Mouse (Mus musculus) frontal cortex, postnatal 10 days (tissue): Measurements from ENCODE around the gene Rhbdl1.
A peak's percentile ranks its signal among the peaks of the same experiment; 100 is the strongest.

Experiments used
- DNase-seq, 2 experiments: peaks; one replicate each; pipeline ENCODE4 v3.0.0; 2022; ENCODE audit warnings: low spot score in 2 of 2, mixed read lengths in 1 of 2

Rhbdl1 gene

DNA sequence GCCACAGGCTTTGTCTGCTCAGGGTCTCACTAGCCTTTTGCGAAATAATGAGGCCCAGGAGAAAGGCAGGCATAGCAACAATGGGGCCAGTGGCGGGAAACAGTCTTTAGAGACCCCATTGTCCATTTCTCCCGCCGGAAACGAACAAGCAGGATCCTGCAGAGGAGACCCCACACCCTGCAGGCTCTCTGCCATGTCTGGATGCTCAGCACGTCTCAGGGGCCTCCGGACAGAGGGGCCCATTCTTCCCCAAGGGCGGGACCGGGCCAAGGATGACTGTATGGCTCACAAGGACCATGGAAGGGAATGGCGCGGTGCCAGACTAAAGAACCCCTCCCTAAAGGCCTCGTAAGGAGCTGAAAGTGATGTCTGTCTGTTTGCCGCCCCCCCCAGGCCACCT, 42.9 kb downstream of the Rhbdl1 start:
- DNase-seq: no peak

GRCm38 (mm10) chr17:25792615-25793014, 44.5 kb downstream of the Rhbdl1 start, which contains the start of gene Fam173a:
TSS of gene Fam173a (minus strand) at chr17:25792901.
- peak; percentile 76 to 79 for DNase-seq

GRCm38 (mm10) chr17:25791843-25792527, 45.1 kb downstream of the Rhbdl1 start:
- peak; percentile 72 to 83 for DNase-seq

DNA sequence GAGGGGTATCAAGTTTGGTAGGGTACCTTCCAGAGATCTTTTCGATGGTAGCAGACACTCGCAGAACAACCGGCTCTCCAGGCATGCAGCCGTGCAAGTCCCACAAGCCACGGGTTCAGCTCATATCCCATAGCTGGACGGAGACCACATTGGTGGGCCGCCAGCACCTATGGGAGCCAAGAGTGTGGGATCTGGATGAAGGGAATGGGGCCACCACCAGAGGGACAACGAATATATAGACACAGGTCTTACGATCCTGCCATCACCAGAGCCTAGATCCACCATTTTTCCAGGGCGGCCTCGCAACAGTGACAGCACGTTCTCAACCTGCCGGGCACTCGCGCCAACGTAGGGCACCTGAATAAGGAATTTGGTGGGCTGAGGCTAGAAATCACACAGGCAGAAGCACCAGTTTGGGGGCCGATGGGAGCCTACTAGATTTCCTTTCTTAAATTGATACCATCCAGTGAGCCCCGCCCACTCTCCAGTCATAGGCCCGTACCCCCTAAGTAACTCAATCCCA, 45.7 kb downstream of the Rhbdl1 start:
- no peak for DNase-seq

DNA sequence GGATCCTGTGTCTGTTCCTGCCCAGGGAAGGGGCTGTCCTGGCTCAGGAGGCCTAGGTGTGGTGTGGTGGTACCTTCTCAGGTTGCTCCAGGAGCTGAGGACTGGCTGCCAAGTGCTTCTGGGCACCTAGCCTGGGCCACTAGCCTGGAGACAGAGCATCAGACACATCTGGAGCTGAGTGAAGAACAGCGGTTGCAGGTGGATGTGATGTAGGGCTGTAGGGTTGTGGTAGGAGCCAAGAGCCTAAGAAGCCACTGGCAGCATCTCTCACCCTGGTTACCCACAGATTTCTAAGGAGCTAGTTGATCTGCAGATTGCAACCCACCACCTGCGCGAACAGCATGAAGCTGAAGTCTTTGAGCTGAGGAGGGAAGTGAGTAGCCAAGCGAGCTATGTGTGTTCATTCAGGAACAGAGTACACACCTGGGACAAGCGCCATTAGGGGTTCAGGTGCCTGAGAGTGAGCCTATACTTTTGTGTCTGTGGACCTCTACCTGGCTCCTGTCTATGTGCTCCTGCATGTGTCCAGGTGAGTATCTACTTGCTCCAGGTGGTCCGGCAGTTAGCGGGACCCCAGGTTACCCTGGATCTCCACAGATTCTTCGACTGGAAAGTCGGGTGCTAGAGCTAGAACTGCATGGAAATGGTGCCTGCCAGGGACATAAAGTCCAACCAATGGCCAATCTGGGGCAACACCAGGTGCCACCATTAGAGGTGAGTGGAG, 50.2 kb downstream of the Rhbdl1 start:
- DNase-seq: no peak

- no peak for DNase-seq
Observed at GRCm38 (mm10) chr17:25786280-25786679, 50.8 kb downstream of the Rhbdl1 start, which contains the start of gene Ccdc78. TSS of gene Ccdc78 (plus strand) at chr17:25786580.

- peak; percentile 90 to 95 for DNase-seq
Observed at GRCm38 (mm10) chr17:25785281-25785745, 51.8 kb downstream of the Rhbdl1 start, which contains the start of gene Haghl. TSS of gene Haghl (minus strand) at chr17:25785673.
